Mouse (Mus musculus) C2C12 (cell line): ENCODE data around the gene Gdpd3.

Experiments used
- CEBPB ChIP-seq: IDR thresholded peaks from one replicate; pipeline ENCODE4 v1.6.1; 2011; ENCODE audit warnings: low read depth, mild to moderate bottlenecking, control low read depth, moderate library complexity
- CTCF ChIP-seq: IDR thresholded peaks from one replicate; pipeline ENCODE4 v1.5.1; 2011; ENCODE audit not compliant: control insufficient read depth, insufficient read depth, insufficient read length
- FOSL1 ChIP-seq: IDR thresholded peaks from one replicate; pipeline ENCODE4 v1.8.0; 2011; ENCODE audit warnings: mild to moderate bottlenecking, low read length; ENCODE audit not compliant: poor library complexity, insufficient read depth, severe bottlenecking
- MAX ChIP-seq: IDR thresholded peaks from one replicate; pipeline ENCODE4 v1.6.1; 2011; ENCODE audit warnings: mild to moderate bottlenecking, control low read depth
- MYOD1 ChIP-seq: IDR thresholded peaks from one replicate; pipeline ENCODE4 v1.6.1; 2011; ENCODE audit warnings: low read depth; ENCODE audit not compliant: control insufficient read depth, insufficient read length
- MYOG ChIP-seq: IDR thresholded peaks from one replicate; pipeline ENCODE4 v1.6.1; 2011; ENCODE audit not compliant: control insufficient read depth, insufficient read length; ENCODE audit errors: extremely low read depth
- USF1 ChIP-seq: IDR thresholded peaks from one replicate; pipeline ENCODE4 v1.6.1; 2011; ENCODE audit warnings: low read depth, mild to moderate bottlenecking, control low read depth, moderate library complexity

DNA sequence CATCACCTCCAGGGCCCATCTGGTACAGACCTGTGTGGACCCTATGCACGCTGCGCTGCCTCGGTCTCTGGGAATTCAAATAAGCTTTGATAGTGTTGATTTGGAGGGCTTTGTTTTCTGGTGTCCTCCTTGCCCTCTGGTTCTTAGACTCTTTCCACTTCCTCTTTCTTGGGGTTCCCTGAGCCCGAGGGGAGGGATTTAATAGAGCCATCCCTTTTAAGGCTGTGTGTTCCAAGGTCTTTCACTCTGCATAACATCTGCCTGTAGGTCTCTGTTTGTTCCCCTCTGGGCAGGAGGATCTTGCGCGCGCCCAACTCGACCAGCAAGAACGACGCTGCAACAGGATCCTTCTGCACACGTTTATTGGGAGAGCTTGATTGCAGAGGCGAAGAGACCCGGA, 44.5 kb upstream of the Gdpd3 start:
- TF ChIP-seq MYOG (no peak), MAX (no peak), CTCF (no peak), MYOD1 (no peak), CEBPB (no peak), USF1 (no peak), FOSL1 (no peak)
